Mouse (Mus musculus): ENCODE measurements at regions not wholly inside any gene's neighbourhood (a gene's known extent, or its start where the extent isn't known, plus 50 kb on each side); places are given as distances from the start of the nearest gene placed in this dataset.

DNA sequence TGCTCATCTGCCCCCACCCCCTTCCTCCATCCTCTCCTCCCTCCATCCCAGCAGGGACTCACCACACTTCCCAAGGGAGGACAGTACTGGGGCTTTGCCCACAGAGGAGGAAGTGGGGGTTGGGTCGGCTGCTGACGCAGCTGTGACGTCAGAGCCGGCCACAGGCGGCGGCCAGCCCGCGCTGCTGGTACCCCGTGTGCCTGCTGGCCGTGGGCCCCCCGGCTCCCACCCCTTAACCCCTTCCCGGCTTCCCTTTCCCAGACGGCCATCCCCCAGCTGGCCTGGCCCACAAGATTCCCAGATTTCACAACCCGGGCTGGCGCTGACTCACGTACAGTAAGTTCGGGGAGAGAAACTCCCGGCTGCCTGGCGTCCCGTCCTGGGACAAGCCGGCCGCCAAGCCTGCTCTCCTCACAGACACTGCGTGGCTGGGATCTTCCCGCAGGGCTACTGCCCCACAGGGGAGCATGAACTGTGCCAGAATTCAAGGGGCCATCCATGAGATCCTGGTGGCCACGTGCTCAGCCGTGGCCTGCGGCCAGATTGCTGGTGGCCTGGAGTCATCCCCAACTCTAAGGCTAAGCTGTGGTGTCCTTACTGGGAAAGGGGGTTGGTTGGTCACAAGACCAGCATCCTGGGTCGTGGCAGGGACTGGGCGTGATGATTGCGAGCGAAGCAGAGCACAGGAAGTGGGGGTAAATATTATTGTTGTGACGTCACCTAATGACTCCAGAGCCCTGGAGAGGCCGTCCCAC is 87.9 kb upstream of the Tmem189 start:
- no peak for DNase-seq

DNA sequence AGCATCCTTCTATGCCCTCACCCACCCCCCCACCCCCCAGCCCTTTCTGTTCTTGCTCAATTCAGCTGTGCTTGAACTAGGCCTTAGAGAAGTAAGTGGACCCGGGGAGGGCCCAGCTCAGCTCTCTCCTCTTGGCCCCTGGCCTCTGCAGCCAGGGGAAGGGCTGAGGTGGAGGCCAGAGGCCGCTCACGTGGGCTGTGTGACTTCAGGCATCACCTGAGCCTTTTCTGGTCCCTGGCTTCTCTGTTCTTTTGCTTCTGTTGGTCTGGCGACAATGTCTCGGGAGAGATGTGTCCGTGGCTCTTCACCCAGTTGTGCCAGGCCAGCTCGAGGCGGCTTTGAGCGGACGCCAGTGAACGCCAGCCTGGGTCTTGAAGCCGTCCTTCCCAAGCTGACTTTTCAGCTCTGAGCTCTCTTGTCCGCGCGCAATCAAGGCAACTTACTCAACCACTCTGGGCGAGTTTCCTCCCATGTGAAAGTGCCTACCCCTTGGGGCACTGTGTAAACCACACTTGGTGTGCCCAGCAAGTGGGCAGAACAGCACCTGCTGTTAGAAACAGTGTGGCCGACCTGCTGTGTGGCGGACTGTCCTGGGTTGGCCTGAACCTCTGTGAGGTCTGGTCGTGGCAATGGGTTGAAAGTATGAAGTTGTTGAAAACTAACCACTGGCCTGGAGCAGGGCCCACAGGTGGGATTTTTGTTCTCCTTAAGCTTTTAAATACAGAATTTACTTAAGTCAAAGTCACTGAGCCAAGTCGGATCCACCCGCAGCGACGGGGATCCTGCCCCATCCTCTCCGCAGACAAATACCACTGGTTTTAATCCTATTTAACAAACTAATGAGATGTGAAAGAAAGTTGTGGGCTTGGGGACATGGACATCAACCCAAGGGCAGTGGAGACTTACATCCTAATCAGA is 86.9 kb upstream of the Tmem189 start:
- DNase-seq, result no peak

DNA sequence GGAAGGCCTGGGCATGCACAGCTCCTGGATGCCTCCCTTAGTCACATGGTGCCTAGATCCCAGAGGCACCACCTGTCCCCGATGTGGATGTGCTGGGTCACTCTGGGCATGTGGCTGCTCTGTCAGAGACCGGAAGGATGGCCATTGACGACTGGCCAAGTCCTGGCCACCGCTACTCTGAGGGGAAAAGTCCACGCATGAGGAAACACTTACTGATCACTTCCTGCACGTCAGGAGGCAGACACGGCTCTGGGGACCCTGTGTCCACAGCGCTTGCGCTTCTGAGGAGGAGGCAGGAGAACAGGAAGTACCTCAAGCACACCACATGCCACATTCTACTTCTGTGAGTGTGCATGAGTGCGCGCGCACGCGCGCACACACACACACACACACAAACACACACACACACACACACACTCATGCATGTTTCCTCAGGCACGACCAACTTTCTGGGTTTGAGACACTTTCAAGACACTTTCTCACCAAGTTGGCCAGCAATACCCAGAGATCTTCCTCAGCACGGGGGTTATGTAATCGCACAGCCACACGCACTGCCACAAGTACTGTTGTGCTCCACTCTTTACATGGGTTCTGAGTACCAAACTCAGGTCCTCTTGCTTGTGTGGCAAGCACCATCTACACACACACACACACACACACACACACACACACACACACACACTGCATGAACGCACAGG is 85.7 kb upstream of the Tmem189 start:
- no peak for DNase-seq

GRCm38 (mm10) chr2:167774806-167775179 is 85.2 kb upstream of the Tmem189 start:
- DNase-seq, result no peak

DNA sequence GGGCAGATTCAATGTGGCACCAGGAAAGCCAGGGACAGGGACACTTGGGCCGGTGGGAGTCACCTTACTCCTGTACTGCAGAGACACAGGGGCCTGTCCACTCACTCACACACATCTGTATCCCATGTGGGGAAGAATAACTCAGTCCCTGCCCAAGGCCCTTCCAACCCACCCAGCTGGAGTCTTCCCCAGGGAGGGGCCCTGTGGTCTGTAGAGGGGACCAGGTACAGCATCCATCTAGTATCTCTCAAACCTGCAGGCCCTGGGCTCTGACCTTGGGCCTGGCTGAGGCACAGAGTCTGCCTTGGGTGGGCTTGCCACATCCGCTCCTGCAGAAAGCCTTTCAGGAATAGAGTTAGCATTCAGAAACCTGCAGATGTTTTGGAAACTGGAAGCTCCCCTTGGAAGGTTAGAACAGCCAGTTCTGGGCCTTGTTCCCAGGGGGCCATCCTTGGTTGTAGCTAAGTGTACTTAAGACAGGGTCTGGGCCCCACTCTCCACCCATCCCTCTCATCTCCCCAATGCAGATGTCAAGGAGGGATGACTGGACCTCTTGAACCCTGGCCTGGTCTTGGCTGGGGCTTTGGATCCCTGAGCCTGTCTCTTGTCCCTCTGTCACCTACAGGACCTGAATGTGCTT is 84.7 kb upstream of the Tmem189 start:
- DNase-seq, result no peak

- DNase-seq, result no peak
Measured at GRCm38 (mm10) chr2:167772834-167773233, 83.2 kb upstream of the Tmem189 start.

DNA sequence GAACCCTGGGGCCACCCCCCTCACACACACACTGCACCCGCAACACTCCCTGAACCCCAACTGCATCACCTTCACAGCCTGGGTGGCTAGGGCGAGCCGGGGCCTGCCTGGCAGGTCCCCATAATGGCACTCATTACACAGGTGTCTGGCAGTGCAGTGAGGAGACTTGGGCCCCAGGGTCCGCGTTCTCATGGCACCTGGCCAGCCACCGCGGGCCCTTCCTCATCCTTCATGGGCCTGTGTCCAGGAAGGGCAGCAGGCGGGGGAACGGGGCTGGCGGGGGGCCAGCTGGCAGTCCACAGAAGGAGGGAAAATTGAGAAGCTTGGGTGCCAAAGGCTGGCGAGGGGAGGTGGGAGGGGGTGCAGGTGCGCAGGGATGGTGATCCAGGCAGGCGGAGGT is 78.3 kb upstream of the Tmem189 start:
- no peak for DNase-seq

DNA sequence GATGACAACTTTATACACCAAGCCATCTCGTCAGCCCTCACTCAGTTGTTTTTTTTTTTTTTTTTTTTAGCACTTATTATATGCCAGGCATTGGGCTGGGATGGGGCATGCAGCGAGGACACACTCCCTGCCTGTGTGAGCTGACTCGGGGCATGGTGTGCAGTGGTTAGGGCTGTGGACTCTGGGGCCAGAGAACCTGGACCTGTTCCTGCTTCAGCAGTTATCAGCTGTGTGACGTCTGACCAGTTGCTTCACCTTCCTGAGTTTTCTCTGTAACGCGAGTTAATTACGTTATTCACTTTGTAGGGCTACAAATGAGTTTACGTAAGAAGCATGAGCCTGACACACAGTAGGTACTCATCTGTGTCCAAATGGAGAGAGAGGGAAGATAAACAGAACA is 77.7 kb upstream of the Tmem189 start:
- DNase-seq, result no peak

- DNase-seq, result no peak
Measured at GRCm38 (mm10) chr2:167765811-167766210, 76.2 kb upstream of the Tmem189 start.

GRCm38 (mm10) chr2:167765072-167765800 is 75.6 kb upstream of the Tmem189 start:
- peak; percentile 8 for DNase-seq

GRCm38 (mm10) chr2:167763891-167764410 is 74.3 kb upstream of the Tmem189 start:
- no peak for DNase-seq

GRCm38 (mm10) chr2:167761404-167761936 is 71.8 kb upstream of the Tmem189 start:
- DNase-seq, result no peak

- DNase-seq, result no peak
Measured at GRCm38 (mm10) chr2:167760681-167761403, 71.2 kb upstream of the Tmem189 start.

DNA sequence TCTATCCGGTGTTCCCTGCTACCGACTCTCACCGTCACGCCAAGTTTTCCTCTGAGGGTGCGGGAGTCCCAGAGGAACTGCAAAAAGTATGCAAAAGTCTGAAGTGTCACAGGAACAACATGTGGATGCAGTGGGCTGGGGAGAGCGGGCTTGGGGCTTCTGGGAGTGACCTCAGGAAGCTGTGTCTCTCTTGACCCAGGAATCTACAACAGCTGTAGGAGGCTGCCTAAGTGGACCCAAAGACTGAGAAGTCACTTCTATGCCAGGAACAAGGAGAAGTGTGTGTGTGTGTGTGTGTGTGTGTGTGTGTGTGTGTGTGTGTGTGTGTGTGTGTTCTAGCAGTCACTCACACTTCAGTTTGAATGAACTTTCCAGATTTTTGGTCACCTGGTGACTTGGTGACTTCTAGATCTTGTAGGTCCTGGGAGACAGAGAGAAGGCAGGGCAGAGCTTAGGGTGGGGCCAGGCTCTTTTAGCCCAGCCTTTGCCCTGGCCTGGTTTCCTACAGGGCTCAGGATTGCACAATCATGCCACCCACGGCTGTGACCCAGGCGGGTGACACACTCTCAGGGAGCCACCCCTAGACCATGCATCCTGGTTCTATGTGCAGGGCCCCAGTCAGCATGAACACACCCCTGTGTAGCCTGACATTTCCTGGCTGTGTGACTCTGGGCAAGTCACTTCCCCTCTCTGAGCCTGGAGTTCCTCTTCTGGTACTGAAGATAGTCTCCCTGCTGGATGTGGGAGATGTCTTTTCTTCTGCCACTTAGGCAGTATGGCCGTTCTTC is 70.2 kb upstream of the Tmem189 start:
- DNase-seq, result no peak

- no peak for DNase-seq
Measured at GRCm38 (mm10) chr2:167757157-167757780, 67.6 kb upstream of the Tmem189 start.

DNA sequence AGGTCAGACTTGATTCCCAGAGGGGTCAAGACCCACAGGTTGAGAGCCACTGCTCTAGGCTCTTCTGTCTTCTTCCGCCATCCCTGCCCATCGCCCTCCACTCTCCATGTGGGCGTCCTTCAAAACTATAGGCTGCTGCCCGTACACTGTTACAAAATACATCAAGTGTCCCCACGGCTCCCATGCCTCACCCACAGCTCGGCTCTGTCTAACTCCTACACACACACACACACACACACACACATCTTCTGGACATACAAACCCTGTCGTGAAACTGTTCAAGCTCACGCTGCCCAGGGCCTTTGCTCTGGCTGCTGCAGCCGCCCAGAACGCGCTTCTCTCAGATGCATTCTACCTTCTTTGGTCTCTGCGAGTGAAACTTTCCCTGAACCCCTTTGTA is 67.1 kb upstream of the Tmem189 start:
- DNase-seq, result no peak

DNA sequence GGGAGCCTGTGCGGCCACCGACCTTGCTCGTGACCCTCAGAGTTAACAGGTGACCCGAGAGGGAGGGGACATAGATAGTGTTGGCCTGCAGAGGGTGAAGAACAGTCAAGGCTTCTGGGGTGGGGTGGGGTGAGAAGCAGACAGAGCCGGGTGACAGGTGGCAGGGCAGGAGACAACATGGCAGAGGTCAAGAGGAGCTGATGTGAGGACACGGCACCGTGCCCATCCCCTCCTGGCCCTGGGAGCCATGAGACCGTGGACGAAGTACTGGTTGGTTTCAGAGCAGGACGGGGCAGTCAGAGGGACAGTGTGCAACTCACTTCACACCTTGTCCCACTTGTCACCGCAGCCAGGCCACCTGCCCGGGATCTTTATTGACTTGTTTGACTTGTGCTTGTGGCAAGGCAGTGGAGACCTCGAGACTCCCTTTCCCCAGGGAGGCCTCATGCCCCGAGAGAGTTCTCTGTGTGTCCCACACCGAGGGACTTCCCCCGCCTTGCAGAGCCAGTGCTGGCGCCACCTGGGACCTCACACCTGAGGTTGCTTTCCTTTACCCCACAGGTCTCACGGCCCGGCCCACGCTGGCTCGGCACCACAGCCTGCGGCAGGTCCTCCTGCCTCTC is 65.4 kb upstream of the Tmem189 start:
- DNase-seq, result no peak

- no peak for DNase-seq
Measured at GRCm38 (mm10) chr2:167753898-167754297, 64.3 kb upstream of the Tmem189 start.
